Mouse (Mus musculus): ENCODE results near the gene Pakap.

DNA sequence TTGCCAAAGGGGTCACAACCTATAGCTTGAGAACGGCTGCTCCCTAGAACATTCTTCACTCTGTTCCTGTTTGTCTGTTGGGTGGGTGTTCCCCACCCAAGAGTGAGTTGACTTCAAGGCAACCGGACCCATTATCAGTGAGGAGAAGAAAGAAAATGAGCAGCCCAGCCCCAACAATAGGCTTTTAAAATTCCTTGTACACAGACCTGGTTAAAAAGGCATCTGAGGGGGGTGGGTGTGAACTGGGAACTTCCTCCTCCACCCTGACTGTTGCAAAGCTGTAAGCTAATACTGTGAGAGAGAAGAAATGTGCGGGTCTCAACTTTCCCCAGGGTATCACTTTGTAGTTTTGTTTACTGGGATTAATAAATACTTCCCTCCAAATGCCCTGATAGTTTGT, 226.6 kb downstream of the Pakap start:
- TF ChIP-seq CTCF (IDR thresholded peaks at IDR 0.05; ENCODE audit: borderline replicate concordance, insufficient read depth, low read depth, low read length) = no peak
- no peak for TF ChIP-seq POLR2A (IDR thresholded peaks at IDR 0.05; ENCODE audit: borderline replicate concordance, insufficient read depth, low read length)

Data from cerebellum, adult 2 months (tissue).